In the genomic region with DNA sequence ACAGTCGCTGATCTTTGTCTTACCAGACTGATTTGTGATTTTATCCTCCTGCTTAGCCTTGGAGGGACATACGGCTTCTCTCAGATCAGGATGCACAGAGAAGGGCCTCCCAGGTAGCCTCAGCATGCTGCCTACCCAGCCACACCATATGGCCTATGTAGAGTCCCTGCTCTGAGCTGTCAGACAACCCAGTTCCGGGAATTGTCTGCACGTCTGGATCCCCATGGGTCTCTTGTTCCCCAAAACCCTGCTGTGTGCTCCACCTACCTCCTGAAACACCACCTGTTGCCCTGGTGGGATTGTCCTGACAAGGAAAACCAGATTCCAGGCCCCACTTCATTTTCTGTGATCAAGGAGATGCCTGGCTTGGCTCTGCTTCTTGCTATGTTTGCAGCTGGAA, we compare ENCODE assay signal across 17 mouse cellular contexts.
DNase-seq lines count a peak whose midpoint lies in the region; TF ChIP-seq lines count a peak whose summit lies in the region.
"Had no signal": no experiment of that assay in that cellular context is flagged by ENCODE, and none has a peak within 500 bp of the region (broad histone marks: within the 10 kb centered on the region; RNA-seq: fewer than 3 reads in every experiment).

No protein-coding gene starts in this region.

- TF ChIP-seq EP300 in heart, adult 2 months (IDR thresholded peaks at IDR 0.05; ENCODE audit: insufficient read depth, low read depth, low read length), result no peak

- no peak for TF ChIP-seq POLR2A in heart, adult 2 months (IDR thresholded peaks at IDR 0.05; ENCODE audit: insufficient read depth, low read depth, low read length)
- no peak for TF ChIP-seq POLR2A in embryonic fibroblast, embryonic 13.5 days (IDR thresholded peaks at IDR 0.05; ENCODE audit: low read depth, low read length)

- no peak overlapping the region for H3K4me3 ChIP-seq in heart, adult 2 months
- H3K4me3 ChIP-seq in layer of hippocampus, adult 2 months, result no peak overlapping the region
- no peak overlapping the region for H3K4me3 ChIP-seq in embryonic fibroblast, embryonic 13.5 days (ENCODE audit: insufficient read depth, low read length)
- H3K4me3 ChIP-seq: embryonic facial prominence, embryonic 12.5 days; forebrain, embryonic 12.5 days; heart, embryonic 13.5 days; hindbrain, embryonic 12.5 days had no signal

- no peak overlapping the region for H3K9ac ChIP-seq in heart, adult 2 months (ENCODE audit: low read depth, low read length)
- H3K9ac ChIP-seq: embryonic facial prominence, embryonic 12.5 days; forebrain, embryonic 12.5 days; heart, embryonic 13.5 days; hindbrain, embryonic 12.5 days had no signal

- intact Hi-C loops in heart, adult 2 months (cut with DNase I), result no loop called here
- intact Hi-C loops in heart, postnatal 36 days (cut with DNase I), result loop anchor here (5.0 kb wide), 1 partner anchor 76 kb away; a partner anchor contains a TSS

- H3K27ac ChIP-seq in heart, adult 2 months, result peak overlapping the region; percentile 49
- H3K27ac ChIP-seq in layer of hippocampus, adult 2 months, result peak overlapping the region; percentile 36; the same call in 1 of the 2 replicates
- peak overlapping the region; percentile 48; the same call in 1 of the 2 replicates for H3K27ac ChIP-seq in embryonic fibroblast, embryonic 13.5 days (ENCODE audit: insufficient read depth, low read length)
- H3K27ac ChIP-seq: embryonic facial prominence, embryonic 12.5 days; forebrain, embryonic 12.5 days; heart, embryonic 13.5 days; hindbrain, embryonic 12.5 days had no signal

- 58% methylated on average over 4 of the region's 4 CpGs for WGBS in heart, adult 2 months

- TF ChIP-seq CTCF in heart, adult 2 months (IDR thresholded peaks at IDR 0.05), result no peak
- no peak for TF ChIP-seq CTCF in layer of hippocampus, adult 2 months (conservative IDR thresholded peaks at IDR 0.05)
- TF ChIP-seq CTCF in embryonic fibroblast, embryonic 13.5 days (IDR thresholded peaks at IDR 0.05; ENCODE audit: borderline replicate concordance, insufficient read depth, low read length), result no peak

- no peaks in the 10 kb centered on the region for H3K36me3 ChIP-seq in heart, adult 2 months (ENCODE audit: control insufficient read depth, insufficient read depth, low read length)
- H3K36me3 ChIP-seq: embryonic facial prominence, embryonic 12.5 days; forebrain, embryonic 12.5 days; heart, embryonic 13.5 days; hindbrain, embryonic 12.5 days had no signal

- peaks cover 6% of the 10 kb centered on the region for H3K4me1 ChIP-seq in heart, adult 2 months (ENCODE audit: control insufficient read depth, insufficient read depth, low read length)
- peaks cover 8% of the 10 kb centered on the region for H3K4me1 ChIP-seq in embryonic fibroblast, embryonic 13.5 days (ENCODE audit: control insufficient read depth, insufficient read depth, low read length)

- no peaks in the 10 kb centered on the region for H3K79me2 ChIP-seq in heart, adult 2 months (replicated peaks; ENCODE audit: control insufficient read depth, insufficient read depth, low read length)

- no peak for DNase-seq in heart, adult 2 months
- DNase-seq in heart, postnatal 36 days, result no peak
- no peak for DNase-seq in layer of hippocampus, adult 2 months (ENCODE audit: low spot score in 2 of 2)
- no peak for DNase-seq in layer of hippocampus, adult 9-10 months (ENCODE audit: low spot score)
- DNase-seq in Muller cell, postnatal 12 days (ENCODE audit: inconsistent ontology term), result no peak
- DNase-seq in right cerebral cortex, adult 18-20 months, result no peak
- DNase-seq: adrenal gland, adult 8-10 months; adrenal gland, postnatal 36 days; cerebellum, adult 11 months; cerebellum, adult 8-10 months; heart, postnatal 4 days; kidney, adult 18-20 months had no signal

- H3K27me3 ChIP-seq in heart, adult 2 months (ENCODE audit: control insufficient read depth, insufficient read depth, low read length), result no peaks in the 10 kb centered on the region
- H3K27me3 ChIP-seq: embryonic facial prominence, embryonic 12.5 days; forebrain, embryonic 12.5 days; heart, embryonic 13.5 days had no signal
